Mouse (Mus musculus): ENCODE measurements around the gene Tmem151b.

Gene Tmem151b

GRCm38 (mm10) chr17:45549617-45550181, at the start of gene Tmem151b:
TSS of gene Tmem151b (minus strand) at chr17:45549677.
- DNase-seq (ENCODE audit: low read depth, low spot score) = no peak

- no peak for DNase-seq (ENCODE audit: low read depth, low spot score)
Observed at GRCm38 (mm10) chr17:45598891-45599290, 49.4 kb upstream of the Tmem151b start.

- no peak for DNase-seq (ENCODE audit: low read depth, low spot score)
Observed at GRCm38 (mm10) chr17:45598376-45598775, 48.9 kb upstream of the Tmem151b start.

GRCm38 (mm10) chr17:45597787-45598186, 48.3 kb upstream of the Tmem151b start:
- no peak for DNase-seq (ENCODE audit: low read depth, low spot score)

- DNase-seq (ENCODE audit: low read depth, low spot score) = no peak
Observed at GRCm38 (mm10) chr17:45596631-45597396, 47.3 kb upstream of the Tmem151b start.

GRCm38 (mm10) chr17:45595736-45596390, 46.4 kb upstream of the Tmem151b start:
- no peak for DNase-seq (ENCODE audit: low read depth, low spot score)

GRCm38 (mm10) chr17:45594881-45595735, 45.6 kb upstream of the Tmem151b start:
- no peak for DNase-seq (ENCODE audit: low read depth, low spot score)

- DNase-seq (ENCODE audit: low read depth, low spot score) = no peak
Observed at GRCm38 (mm10) chr17:45594195-45594594, 44.7 kb upstream of the Tmem151b start.

GRCm38 (mm10) chr17:45593479-45593878, 44.0 kb upstream of the Tmem151b start:
- no peak for DNase-seq (ENCODE audit: low read depth, low spot score)

- DNase-seq (ENCODE audit: low read depth, low spot score) = no peak
Observed at GRCm38 (mm10) chr17:45592606-45593431, 43.3 kb upstream of the Tmem151b start.

- no peak for DNase-seq (ENCODE audit: low read depth, low spot score)
Observed at GRCm38 (mm10) chr17:45591701-45592605, 42.5 kb upstream of the Tmem151b start.

- no peak for DNase-seq (ENCODE audit: low read depth, low spot score)
Observed at GRCm38 (mm10) chr17:45590410-45590809, 40.9 kb upstream of the Tmem151b start.

- DNase-seq (ENCODE audit: low read depth, low spot score) = no peak
Observed at GRCm38 (mm10) chr17:45589844-45590243, 40.4 kb upstream of the Tmem151b start.

- DNase-seq (ENCODE audit: low read depth, low spot score) = no peak
Observed at GRCm38 (mm10) chr17:45589236-45589635, 39.8 kb upstream of the Tmem151b start.

- no peak for DNase-seq (ENCODE audit: low read depth, low spot score)
Observed at GRCm38 (mm10) chr17:45588370-45588769, 38.9 kb upstream of the Tmem151b start.

- no peak for DNase-seq (ENCODE audit: low read depth, low spot score)
Observed at GRCm38 (mm10) chr17:45586449-45586837, 37.0 kb upstream of the Tmem151b start.

- DNase-seq (ENCODE audit: low read depth, low spot score) = no peak
Observed at GRCm38 (mm10) chr17:45585725-45586448, 36.4 kb upstream of the Tmem151b start.

GRCm38 (mm10) chr17:45584939-45585678, 35.6 kb upstream of the Tmem151b start:
- no peak for DNase-seq (ENCODE audit: low read depth, low spot score)

Data from brain, embryonic 18.5 days (tissue).